In genomic region chr8:127063551-127064360, GRCm38 (mm10) we compare ENCODE assay signal across 9 mouse cellular contexts. TPM values are rescaled to one million over a fixed set of nuclear protein-coding genes. Genes with fewer than 3 reads are reported as not detected.
DNase-seq lines count a peak whose midpoint lies in the region; ATAC-seq and TF ChIP-seq lines count a peak whose summit lies in the region.
"Had no signal": no experiment of that assay in that cellular context is flagged by ENCODE, and none has a peak within 500 bp of the region (broad histone marks: within the 10 kb centered on the region; RNA-seq: fewer than 3 reads in every experiment).

Gene Pard3, plus strand, starts transcription at chr8:127063893.

- H3K36me3 ChIP-seq in spleen, adult 2 months (ENCODE audit: control insufficient read depth, insufficient read depth, low read length): no peaks in the 10 kb centered on the region
- H3K36me3 ChIP-seq in embryonic facial prominence, embryonic 14.5 days (ENCODE audit: control insufficient read depth, insufficient read depth, low read length): no peaks in the 10 kb centered on the region
- no peaks in the 10 kb centered on the region for H3K36me3 ChIP-seq in kidney, embryonic 15.5 days
- H3K36me3 ChIP-seq in limb, embryonic 15.5 days: no peaks in the 10 kb centered on the region
- H3K36me3 ChIP-seq in myocyte (ENCODE audit: control insufficient read depth, insufficient read depth): no peaks in the 10 kb centered on the region

- H3K27me3 ChIP-seq in spleen, adult 2 months (ENCODE audit: control insufficient read depth, insufficient read depth, low read length): peaks cover 17% of the 10 kb centered on the region
- H3K27me3 ChIP-seq in embryonic facial prominence, embryonic 14.5 days (replicated peaks; ENCODE audit: control insufficient read depth, insufficient read depth, low read length): no peaks in the 10 kb centered on the region
- H3K27me3 ChIP-seq in kidney, embryonic 15.5 days: no peaks in the 10 kb centered on the region
- H3K27me3 ChIP-seq in limb, embryonic 15.5 days: no peaks in the 10 kb centered on the region
- H3K27me3 ChIP-seq in myocyte (ENCODE audit: control insufficient read depth, insufficient read depth, insufficient read length): no peaks in the 10 kb centered on the region
- H3K27me3 ChIP-seq: CH12.LX had no signal

- peak in 1 of 2 experiments; percentile 3 for DNase-seq in spleen, adult 2 months (ENCODE audit: low read depth in 1 of 2, low spot score in 2 of 2)
- DNase-seq in spleen, adult 12 weeks (ENCODE audit: low spot score): no peak
- peak; percentile 93 for DNase-seq in embryonic facial prominence, embryonic 14.5 days (ENCODE audit: low spot score)
- DNase-seq in heart, adult 9 months (ENCODE audit: low spot score in 2 of 2): peak; percentile 69 to 74
- peak; percentile 50 for DNase-seq in testis, postnatal 14 days (ENCODE audit: low spot score)

- H3K27ac ChIP-seq in spleen, adult 2 months (ENCODE audit: insufficient read depth, low read length): no peak within 1 kb of the TSS
- H3K27ac ChIP-seq in embryonic facial prominence, embryonic 14.5 days (replicated peaks; ENCODE audit: low read depth, low read length): peak within 1 kb of the TSS; percentile 97
- peak within 1 kb of the TSS; percentile 96 for H3K27ac ChIP-seq in kidney, embryonic 15.5 days
- peak within 1 kb of the TSS; percentile 98 for H3K27ac ChIP-seq in limb, embryonic 15.5 days

- TF ChIP-seq POLR2A in spleen, adult 2 months (IDR thresholded peaks at IDR 0.05; ENCODE audit: low read depth, low read length): no peak
- TF ChIP-seq POLR2A in myocyte (IDR thresholded peaks at IDR 0.05; ENCODE audit: insufficient read length, low read depth): peak; percentile 83

- peak within 1 kb of the TSS; percentile 66 for H3K4me2 ChIP-seq in embryonic facial prominence, embryonic 14.5 days (ENCODE audit: low read depth, low read length)
- H3K4me2 ChIP-seq in kidney, embryonic 15.5 days: peak within 1 kb of the TSS; percentile 80
- peak within 1 kb of the TSS; percentile 60 for H3K4me2 ChIP-seq in limb, embryonic 15.5 days
- peak within 1 kb of the TSS; percentile 94 for H3K4me2 ChIP-seq in myocyte (ENCODE audit: low read depth)

- WGBS in spleen, adult 2 months: 2% methylated on average over 95 of the region's 98 CpGs
- under 1% methylated on average over 23 of the region's 98 CpGs for WGBS in embryonic facial prominence, embryonic 14.5 days
- WGBS in kidney, embryonic 15.5 days: under 1% methylated on average over 97 of the region's 98 CpGs
- WGBS in limb, embryonic 15.5 days: under 1% methylated on average over 97 of the region's 98 CpGs

- peaks cover 8% of the 10 kb centered on the region; the same call in 1 of the 2 replicates for H3K4me1 ChIP-seq in spleen, adult 2 months (ENCODE audit: control insufficient read depth, insufficient read depth, insufficient read length)
- H3K4me1 ChIP-seq in embryonic facial prominence, embryonic 14.5 days (ENCODE audit: control insufficient read depth, insufficient read depth, low read length): peaks cover 42% of the 10 kb centered on the region
- peaks cover 34% of the 10 kb centered on the region for H3K4me1 ChIP-seq in kidney, embryonic 15.5 days
- peaks cover 19% of the 10 kb centered on the region for H3K4me1 ChIP-seq in limb, embryonic 15.5 days

- peak within 1 kb of the TSS; percentile 98 for H3ac ChIP-seq in myocyte (ENCODE audit: control insufficient read depth, insufficient read length)

- H3K9me3 ChIP-seq in embryonic facial prominence, embryonic 14.5 days (ENCODE audit: control insufficient read depth, low read length): no peaks in the 10 kb centered on the region
- no peaks in the 10 kb centered on the region for H3K9me3 ChIP-seq in kidney, embryonic 15.5 days (replicated peaks)
- H3K9me3 ChIP-seq in limb, embryonic 15.5 days: no peaks in the 10 kb centered on the region

- peak within 1 kb of the TSS; percentile 45; the same call in 1 of the 2 replicates for H3K4me3 ChIP-seq in spleen, adult 2 months (ENCODE audit: extremely low read depth, insufficient read depth, insufficient read length)
- peak within 1 kb of the TSS; percentile 97 for H3K4me3 ChIP-seq in embryonic facial prominence, embryonic 14.5 days (ENCODE audit: low read depth, low read length)
- H3K4me3 ChIP-seq in kidney, embryonic 15.5 days (replicated peaks): peak within 1 kb of the TSS; percentile 87
- H3K4me3 ChIP-seq in limb, embryonic 15.5 days: peak within 1 kb of the TSS; percentile 93
- peak within 1 kb of the TSS; percentile 75 for H3K4me3 ChIP-seq in myocyte

- H3K79me2 ChIP-seq in myocyte (ENCODE audit: control insufficient read depth, insufficient read depth): peaks cover 43% of the 10 kb centered on the region

- ATAC-seq in embryonic facial prominence, embryonic 14.5 days (ENCODE audit: low read depth): peak; percentile 95
- peak; percentile 93 for ATAC-seq in kidney, embryonic 15.5 days (replicated peaks; ENCODE audit: low FRiP score)
- ATAC-seq in limb, embryonic 15.5 days (ENCODE audit: insufficient number of reproducible peaks, low FRiP score, low TSS enrichment, low read depth): peak; percentile 91

- no peak for TF ChIP-seq CTCF in spleen, adult 2 months (IDR thresholded peaks at IDR 0.05; ENCODE audit: extremely low read depth, insufficient read depth, insufficient read length, insufficient replicate concordance)

- peak within 1 kb of the TSS; percentile 98 for H3K9ac ChIP-seq in embryonic facial prominence, embryonic 14.5 days (ENCODE audit: low read depth, low read length)
- peak within 1 kb of the TSS; percentile 92 for H3K9ac ChIP-seq in kidney, embryonic 15.5 days
- H3K9ac ChIP-seq in limb, embryonic 15.5 days: peak within 1 kb of the TSS; percentile 93

TF ChIP-seq in myocyte, 11 proteins besides CTCF, POLR2A, EP300 and RAD21:
- TF ChIP-seq POLR2AphosphoS2 (IDR thresholded peaks at IDR 0.05; ENCODE audit: insufficient read length, low read depth) (peak; percentile 62), TCF3 (IDR thresholded peaks at IDR 0.05; ENCODE audit: insufficient read length, low read depth) (peak; percentile 3), MYOG (IDR thresholded peaks at IDR 0.05; ENCODE audit: control insufficient read depth in 1 of 3, insufficient read depth in 1 of 3, insufficient read length in 2 of 3, low read depth in 2 of 3) (peak in 2 of 3 experiments; percentile 62 to 71), USF1 (IDR thresholded peaks at IDR 0.05; ENCODE audit: low read depth) (no peak), MYOD1 (IDR thresholded peaks at IDR 0.05; ENCODE audit: control insufficient read depth in 1 of 3, insufficient read length in 2 of 3, low read depth in 2 of 3) (peak in 2 of 3 experiments; percentile 65 to 67)

RNA-seq across cellular contexts. Expression of gene Pard3, which starts in this region (rescaled TPM):
- polyA plus RNA-seq in spleen, adult 2 months (2012; rRNA removed): 3.8 and 4.5 TPM in 2 replicates
- polyA plus RNA-seq in embryonic facial prominence, embryonic 14.5 days (2014; fragmentation: Nextera tagmentation; extraction: Ambion mirVana): 35.4 and 38.7 TPM in 2 replicates
- 27.0 and 27.5 TPM in 2 replicates for polyA plus RNA-seq in kidney, embryonic 15.5 days (2015; fragmentation: Nextera tagmentation; extraction: Ambion mirVana)
- 31.4 and 37.8 TPM in 2 replicates for polyA plus RNA-seq in limb, embryonic 15.5 days (2015; fragmentation: Nextera tagmentation; extraction: Ambion mirVana)
- polyA plus RNA-seq in myocyte (2012; fragmentation: generic; extraction: Trizol): 24.3 TPM

Comparison
In these comparisons a context has a peak if more than half of its experiments do, and no peak if none do; other contexts are left out.
1. H3K4me3 ChIP-seq: peak in every context shown above with its lines; median percentile 97 in embryonic facial prominence, embryonic 14.5 days; 93 in limb, embryonic 15.5 days; 87 in kidney, embryonic 15.5 days; 75 in myocyte; 45 in spleen, adult 2 months.